In the genomic region with DNA sequence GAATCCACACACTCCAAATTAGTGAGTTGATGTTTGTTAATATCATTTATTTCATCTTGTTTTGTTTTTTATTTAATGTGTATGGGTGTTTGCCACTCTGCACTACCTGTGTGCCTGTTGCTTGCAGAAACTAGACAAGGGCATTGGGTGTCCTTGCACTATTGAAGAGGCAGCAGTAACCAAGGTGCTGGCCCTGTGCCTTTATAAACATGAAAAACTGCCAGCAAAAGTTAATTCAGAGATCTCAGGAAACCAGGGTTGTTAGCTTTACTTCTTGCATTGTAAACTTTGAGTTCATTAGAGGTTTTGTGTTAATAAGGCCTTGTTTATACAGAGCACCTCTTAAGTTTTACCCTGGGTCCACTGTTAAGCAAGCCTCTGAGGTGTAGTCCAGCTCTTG, we compare ENCODE assay signal across 20 mouse cellular contexts. TPM values are rescaled to one million over a fixed set of nuclear protein-coding genes. Genes with fewer than 3 reads are reported as not detected.
A peak's percentile ranks its signal among the peaks of the same experiment; 100 is the strongest.
DNase-seq lines count a peak whose midpoint lies in the region; ATAC-seq and TF ChIP-seq lines count a peak whose summit lies in the region.
"Had no signal": no experiment of that assay in that cellular context is flagged by ENCODE, and none has a peak within 500 bp of the region (broad histone marks: within the 10 kb centered on the region; RNA-seq: fewer than 3 reads in every experiment).

No protein-coding gene starts in this region.

- peak overlapping the region; percentile 29; the same call in 1 of the 2 replicates for H3K27ac ChIP-seq in liver, postnatal 0 days (ENCODE audit: low read depth)
- H3K27ac ChIP-seq: embryonic facial prominence, embryonic 12.5 days; forebrain, embryonic 15.5 days; heart, embryonic 10.5 days; limb, embryonic 13.5 days; midbrain, embryonic 13.5 days; neural tube, embryonic 12.5 days had no signal

- H3K4me3 ChIP-seq in liver, postnatal 0 days (ENCODE audit: low read depth, low read length), result no peak overlapping the region
- H3K4me3 ChIP-seq: embryonic facial prominence, embryonic 12.5 days; erythroblast, embryonic 14.5 days; forebrain, embryonic 15.5 days; heart, embryonic 10.5 days; limb, embryonic 13.5 days; midbrain, embryonic 13.5 days; neural tube, embryonic 12.5 days had no signal

- peak; percentile 52 to 93 for DNase-seq in adrenal gland, adult (ENCODE audit: inconsistent age in 2 of 2, low spot score in 1 of 2)
- no peak for DNase-seq in adrenal gland, postnatal 4 days (ENCODE audit: low spot score in 2 of 2)
- DNase-seq in liver, postnatal 0 days, result no peak
- DNase-seq in liver, result no peak
- DNase-seq in kidney, postnatal 14 days, result peak; percentile 66
- peak; percentile 82 for DNase-seq in lung, postnatal 36 days
- no peak for DNase-seq in thymus, postnatal 25 days
- no peak for DNase-seq in thymus, postnatal 10 days (ENCODE audit: low spot score in 2 of 2)
- DNase-seq: cerebellum, adult 9-11 months; gastrocnemius, postnatal 36 days; thymus, postnatal 4 days had no signal

- TF ChIP-seq CTCF in liver, postnatal 0 days (IDR thresholded peaks at IDR 0.05; ENCODE audit: low read depth), result no peak

- H3K4me2 ChIP-seq in liver, postnatal 0 days (ENCODE audit: low read depth, low read length), result no peak overlapping the region
- H3K4me2 ChIP-seq: embryonic facial prominence, embryonic 12.5 days; forebrain, embryonic 15.5 days; limb, embryonic 13.5 days; midbrain, embryonic 13.5 days; neural tube, embryonic 12.5 days had no signal

- no peaks in the 10 kb centered on the region for H3K27me3 ChIP-seq in liver, postnatal 0 days (ENCODE audit: insufficient read depth, low read length)
- H3K27me3 ChIP-seq: embryonic facial prominence, embryonic 12.5 days; forebrain, embryonic 15.5 days; limb, embryonic 13.5 days; midbrain, embryonic 13.5 days; neural tube, embryonic 12.5 days; Patski had no signal

- ATAC-seq in liver, postnatal 0 days, result no peak
- ATAC-seq: forebrain, embryonic 15.5 days; inflammation-experienced regulatory T-cells, adult 6 months; midbrain, embryonic 13.5 days; Patski had no signal

- H3K9ac ChIP-seq in liver, postnatal 0 days (replicated peaks), result no peak overlapping the region; the same call in 1 of the 2 replicates
- H3K9ac ChIP-seq: embryonic facial prominence, embryonic 12.5 days; forebrain, embryonic 15.5 days; limb, embryonic 13.5 days; midbrain, embryonic 13.5 days; neural tube, embryonic 12.5 days had no signal

- no peak for TF ChIP-seq EP300 in liver, postnatal 0 days (IDR thresholded peaks at IDR 0.05; ENCODE audit: low read depth)

- no peaks in the 10 kb centered on the region for H3K4me1 ChIP-seq in liver, postnatal 0 days (ENCODE audit: insufficient read depth)
- H3K4me1 ChIP-seq: embryonic facial prominence, embryonic 12.5 days; forebrain, embryonic 15.5 days; heart, embryonic 10.5 days; limb, embryonic 13.5 days; midbrain, embryonic 13.5 days; neural tube, embryonic 12.5 days had no signal

- no peaks in the 10 kb centered on the region for H3K9me3 ChIP-seq in liver, postnatal 0 days (ENCODE audit: low read length)
- H3K9me3 ChIP-seq: embryonic facial prominence, embryonic 12.5 days; forebrain, embryonic 15.5 days; heart, embryonic 10.5 days; limb, embryonic 13.5 days; midbrain, embryonic 13.5 days; neural tube, embryonic 12.5 days had no signal

- H3K36me3 ChIP-seq in liver, postnatal 0 days (replicated peaks; ENCODE audit: insufficient read depth, low read length), result peaks cover 86% of the 10 kb centered on the region

RNA-seq across cellular contexts. Expression of gene Chaf1b, which starts 23.0 kb away (rescaled TPM):
- total RNA-seq in adrenal gland, postnatal 4 days (2021), result 10 to 100 TPM; 26.1 to 28.5 TPM
- 17.2 and 18.9 TPM in 2 replicates for polyA plus RNA-seq in liver, postnatal 0 days (2015; fragmentation: Nextera tagmentation; extraction: Ambion mirVana)

RNA-seq across cellular contexts. Expression of gene Morc3, which starts 28.8 kb away (rescaled TPM):
- total RNA-seq in adrenal gland, postnatal 4 days (2021), result 10 to 100 TPM; 38.9 to 40.2 TPM
- 11.7 and 12.3 TPM in 2 replicates for polyA plus RNA-seq in liver, postnatal 0 days (2015; fragmentation: Nextera tagmentation; extraction: Ambion mirVana)

Comparison
In these comparisons a context has a peak if more than half of its experiments do, and no peak if none do; other contexts are left out.
1. DNase-seq: peak in adrenal gland, adult (2 of 2), kidney, postnatal 14 days (single experiment) and lung, postnatal 36 days (single experiment); none in adrenal gland, postnatal 4 days (0 of 2), liver, postnatal 0 days (single experiment), liver (single experiment), thymus, postnatal 25 days (single experiment) and thymus, postnatal 10 days (0 of 2).